Mouse (Mus musculus) urinary bladder, postnatal 36 days (tissue): ENCODE data around the gene Gm3448.
"Not testable (repeated sequence)": the region's sequence is repeated elsewhere in the genome, so short reads cannot be mapped to it uniquely, and the experiment has no call there.

Experiments
- DNase-seq, 2 experiments: peaks; one replicate each; pipeline ENCODE4 v3.0.0; 2022; ENCODE audit warnings: low spot score in 2 of 2, mixed read lengths in 1 of 2

Gene Gm3448

GRCm38 (mm10) chr17:15031414-15031813, 9.9 kb downstream of the Gm3448 start:
- not testable (repeated sequence) for DNase-seq

GRCm38 (mm10) chr17:15025513-15025912, 15.8 kb downstream of the Gm3448 start:
- not testable (repeated sequence) for DNase-seq

DNA sequence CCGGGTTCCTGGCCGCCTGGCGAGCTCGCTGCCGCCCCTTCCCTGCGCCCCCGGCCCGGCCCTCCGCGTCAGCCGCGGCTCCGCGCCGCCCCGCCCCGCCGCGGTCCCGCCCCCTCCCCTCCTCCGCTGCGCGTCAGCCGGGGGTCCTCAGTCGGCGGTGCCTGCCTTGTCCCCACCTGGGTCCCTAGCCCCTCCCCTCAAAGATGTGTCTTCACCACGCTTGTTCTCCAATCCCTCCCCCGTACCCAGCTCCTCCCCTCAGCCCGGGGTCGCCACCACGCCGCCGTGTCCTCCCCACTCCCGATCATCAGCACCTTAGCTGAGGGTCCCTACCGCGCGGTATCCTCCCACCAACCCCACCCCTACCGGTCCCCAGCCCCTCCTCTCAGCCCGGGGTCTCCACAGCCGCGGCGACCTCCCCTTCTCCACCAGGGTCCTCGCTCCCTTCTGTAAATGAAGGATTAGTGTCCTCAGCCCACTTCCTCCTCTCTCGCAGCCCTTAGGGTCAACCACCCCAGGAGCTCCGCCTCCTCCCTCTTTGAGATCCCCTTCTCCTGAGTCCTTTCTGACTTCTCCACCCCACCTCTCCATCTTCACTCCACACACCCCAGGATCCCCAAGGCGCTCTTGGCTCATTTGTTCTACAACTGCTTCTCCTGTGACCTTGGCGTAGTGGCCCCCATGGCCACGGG, 16.7 kb downstream of the Gm3448 start:
- not testable (repeated sequence) for DNase-seq

DNA sequence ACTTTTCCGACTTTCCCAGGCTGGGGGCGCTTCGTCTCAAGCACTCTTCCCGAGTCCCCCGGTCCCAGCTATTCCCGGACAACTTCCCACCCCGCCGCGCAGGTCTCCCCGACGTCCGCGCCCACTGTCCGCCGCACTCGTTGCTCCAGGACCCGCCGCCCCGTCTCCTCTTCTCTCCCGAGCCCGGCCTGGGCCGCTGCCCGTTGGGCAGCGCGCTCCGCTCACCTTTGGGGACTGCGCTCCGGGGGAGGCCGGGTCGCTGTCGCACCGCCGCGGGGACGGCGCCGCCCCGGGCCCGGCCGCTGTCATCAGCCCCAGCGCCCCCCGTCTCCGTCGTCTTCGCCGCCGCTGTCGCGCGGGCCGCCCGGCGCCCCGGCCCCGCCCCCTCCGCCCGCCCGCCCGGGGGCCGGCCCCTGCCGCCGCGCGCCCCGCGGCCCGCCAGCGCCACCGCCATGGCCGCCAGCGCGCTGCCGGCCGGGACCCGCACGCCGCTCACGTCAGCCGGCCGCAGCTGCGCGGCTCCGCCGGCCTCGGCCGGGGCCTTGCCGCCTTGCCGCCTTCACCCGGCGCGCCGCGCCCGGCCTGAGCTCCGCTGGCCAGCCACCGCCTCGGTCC, 17.4 kb downstream of the Gm3448 start:
- not testable (repeated sequence) for DNase-seq

- peak in 1 of 2 experiments; percentile 33 for DNase-seq
Measured at GRCm38 (mm10) chr17:15021503-15022220, 19.7 kb downstream of the Gm3448 start.

GRCm38 (mm10) chr17:15009706-15010413, 31.5 kb downstream of the Gm3448 start, which contains the start of gene Gm3435:
Gene Gm3435, plus strand, starts transcription at chr17:15010176.
- not testable (repeated sequence) for DNase-seq

DNA sequence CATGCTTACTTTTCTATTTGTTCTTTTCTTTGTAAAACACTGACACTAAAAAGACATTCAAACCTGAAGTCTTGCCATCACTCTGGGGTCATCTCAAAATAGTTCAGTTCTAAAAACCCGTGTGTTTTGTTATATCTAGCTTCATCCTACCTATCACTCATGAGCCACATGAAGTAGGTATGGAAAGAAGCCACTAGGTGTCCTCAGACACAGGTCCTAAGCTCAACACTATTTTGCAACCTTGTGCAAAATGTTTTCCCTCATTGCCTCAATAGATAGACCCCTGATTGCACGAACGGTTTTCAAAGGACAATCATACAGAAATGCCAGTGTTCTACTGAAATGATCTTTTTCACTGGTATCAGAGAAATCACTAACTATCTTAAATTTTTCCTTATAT, 32.2 kb downstream of the Gm3448 start:
- DNase-seq, result not testable (repeated sequence)

- not testable (repeated sequence) for DNase-seq
Measured at GRCm38 (mm10) chr17:15000047-15000446, 41.3 kb downstream of the Gm3448 start.

GRCm38 (mm10) chr17:14994140-14994539, 47.2 kb downstream of the Gm3448 start:
- not testable (repeated sequence) for DNase-seq

GRCm38 (mm10) chr17:14993139-14993832, 48.1 kb downstream of the Gm3448 start:
- DNase-seq, result not testable (repeated sequence)

DNA sequence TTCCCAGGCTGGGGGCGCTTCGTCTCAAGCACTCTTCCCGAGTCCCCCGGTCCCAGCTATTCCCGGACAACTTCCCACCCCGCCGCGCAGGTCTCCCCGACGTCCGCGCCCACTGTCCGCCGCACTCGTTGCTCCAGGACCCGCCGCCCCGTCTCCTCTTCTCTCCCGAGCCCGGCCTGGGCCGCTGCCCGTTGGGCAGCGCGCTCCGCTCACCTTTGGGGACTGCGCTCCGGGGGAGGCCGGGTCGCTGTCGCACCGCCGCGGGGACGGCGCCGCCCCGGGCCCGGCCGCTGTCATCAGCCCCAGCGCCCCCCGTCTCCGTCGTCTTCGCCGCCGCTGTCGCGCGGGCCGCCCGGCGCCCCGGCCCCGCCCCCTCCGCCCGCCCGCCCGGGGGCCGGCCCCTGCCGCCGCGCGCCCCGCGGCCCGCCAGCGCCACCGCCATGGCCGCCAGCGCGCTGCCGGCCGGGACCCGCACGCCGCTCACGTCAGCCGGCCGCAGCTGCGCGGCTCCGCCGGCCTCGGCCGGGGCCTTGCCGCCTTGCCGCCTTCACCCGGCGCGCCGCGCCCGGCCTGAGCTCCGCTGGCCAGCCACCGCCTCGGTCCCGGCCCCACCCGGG, 48.7 kb downstream of the Gm3448 start:
- not testable (repeated sequence) for DNase-seq

- not testable (repeated sequence) for DNase-seq
Measured at GRCm38 (mm10) chr17:14990116-14990702, 51.1 kb downstream of the Gm3448 start.

DNA sequence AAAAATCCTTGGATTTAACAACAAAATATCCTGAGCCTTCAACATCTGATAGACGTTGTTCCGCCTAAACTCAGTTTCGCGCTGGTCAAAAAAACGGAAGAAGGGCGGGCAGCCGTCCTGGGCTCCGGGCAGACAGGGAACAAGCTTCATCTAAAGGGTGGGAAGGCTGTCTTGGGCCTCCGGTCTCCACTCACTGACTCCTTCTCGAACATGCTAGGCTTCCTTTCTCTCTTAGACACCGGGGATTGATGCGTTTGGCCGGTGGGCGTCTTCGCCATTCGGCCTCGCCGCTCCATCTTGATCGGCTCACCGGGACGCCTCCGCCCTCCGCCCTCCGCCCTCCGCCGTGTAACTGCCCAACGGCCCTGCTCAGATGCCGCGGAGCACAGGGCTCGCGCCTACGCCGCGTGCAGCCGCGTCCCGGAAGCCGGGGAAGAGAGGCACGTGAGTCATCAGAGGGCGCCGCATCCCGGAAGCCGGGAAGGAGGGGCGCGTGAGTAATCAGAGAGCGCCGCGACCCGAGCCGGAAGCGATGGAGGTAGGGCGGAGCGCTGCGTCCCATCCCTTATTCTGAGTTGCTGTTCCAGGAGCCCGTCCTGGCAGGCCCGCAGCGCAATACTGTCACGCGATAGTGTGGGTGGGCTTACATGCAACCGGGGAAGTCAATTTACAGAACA, 62.8 kb downstream of the Gm3448 start, which contains the start of the genes 9030025P20Rik and Gm3417:
TSS of gene 9030025P20Rik (plus strand) at position 107 of the 677 bp plus-strand sequence.
TSS of gene Gm3417 (minus strand) at position 429 of the 677 bp plus-strand sequence.
- DNase-seq, result not testable (repeated sequence)

DNA sequence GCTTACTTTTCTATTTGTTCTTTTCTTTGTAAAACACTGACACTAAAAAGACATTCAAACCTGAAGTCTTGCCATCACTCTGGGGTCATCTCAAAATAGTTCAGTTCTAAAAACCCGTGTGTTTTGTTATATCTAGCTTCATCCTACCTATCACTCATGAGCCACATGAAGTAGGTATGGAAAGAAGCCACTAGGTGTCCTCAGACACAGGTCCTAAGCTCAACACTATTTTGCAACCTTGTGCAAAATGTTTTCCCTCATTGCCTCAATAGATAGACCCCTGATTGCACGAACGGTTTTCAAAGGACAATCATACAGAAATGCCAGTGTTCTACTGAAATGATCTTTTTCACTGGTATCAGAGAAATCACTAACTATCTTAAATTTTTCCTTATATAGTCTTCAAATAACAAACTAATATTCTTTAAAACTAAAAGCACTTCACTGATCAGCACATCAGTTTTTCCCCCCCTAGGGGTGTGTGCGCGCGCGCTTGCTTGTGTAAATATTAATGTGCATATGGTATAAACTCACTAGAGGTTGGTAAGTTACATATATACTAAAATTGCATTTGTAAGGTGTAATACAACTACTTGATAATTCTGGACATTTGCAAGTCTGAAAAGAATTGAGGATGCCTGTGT, 63.5 kb downstream of the Gm3448 start:
- not testable (repeated sequence) for DNase-seq

DNA sequence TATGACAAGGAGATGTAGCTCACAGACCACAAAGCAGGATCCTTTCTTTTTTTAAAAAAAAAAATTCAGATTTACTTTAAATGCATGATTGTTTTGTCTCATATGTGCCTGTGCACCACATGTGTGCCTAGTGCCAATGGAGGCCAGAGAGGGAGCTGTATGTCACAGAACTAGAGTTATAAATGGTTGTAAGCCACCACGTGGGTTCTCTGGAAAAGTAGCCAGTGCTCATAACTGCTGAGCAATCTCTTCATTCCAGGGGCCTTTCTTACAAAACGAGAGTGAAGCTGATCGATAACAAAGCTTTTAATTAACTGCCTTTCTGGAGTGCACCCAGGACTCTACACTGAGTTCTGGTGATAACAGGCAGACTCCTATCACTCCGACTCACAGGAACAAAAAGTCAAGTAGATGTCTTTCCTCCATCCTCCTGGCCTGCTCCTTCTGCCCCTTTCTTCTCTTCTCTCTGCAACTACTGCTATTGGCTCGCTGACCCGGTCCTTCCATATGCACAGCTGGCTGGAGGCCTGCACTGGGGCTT, 72.9 kb downstream of the Gm3448 start:
- DNase-seq, result not testable (repeated sequence)

DNA sequence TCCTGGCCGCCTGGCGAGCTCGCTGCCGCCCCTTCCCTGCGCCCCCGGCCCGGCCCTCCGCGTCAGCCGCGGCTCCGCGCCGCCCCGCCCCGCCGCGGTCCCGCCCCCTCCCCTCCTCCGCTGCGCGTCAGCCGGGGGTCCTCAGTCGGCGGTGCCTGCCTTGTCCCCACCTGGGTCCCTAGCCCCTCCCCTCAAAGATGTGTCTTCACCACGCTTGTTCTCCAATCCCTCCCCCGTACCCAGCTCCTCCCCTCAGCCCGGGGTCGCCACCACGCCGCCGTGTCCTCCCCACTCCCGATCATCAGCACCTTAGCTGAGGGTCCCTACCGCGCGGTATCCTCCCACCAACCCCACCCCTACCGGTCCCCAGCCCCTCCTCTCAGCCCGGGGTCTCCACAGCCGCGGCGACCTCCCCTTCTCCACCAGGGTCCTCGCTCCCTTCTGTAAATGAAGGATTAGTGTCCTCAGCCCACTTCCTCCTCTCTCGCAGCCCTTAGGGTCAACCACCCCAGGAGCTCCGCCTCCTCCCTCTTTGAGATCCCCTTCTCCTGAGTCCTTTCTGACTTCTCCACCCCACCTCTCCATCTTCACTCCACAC, 79.7 kb downstream of the Gm3448 start:
- not testable (repeated sequence) for DNase-seq

GRCm38 (mm10) chr17:14960951-14961556, 80.3 kb downstream of the Gm3448 start, which contains the start of gene Phf10:
Gene Phf10, minus strand, starts transcription at chr17:14961273.
- DNase-seq, result peak; percentile 24 to 37

DNA sequence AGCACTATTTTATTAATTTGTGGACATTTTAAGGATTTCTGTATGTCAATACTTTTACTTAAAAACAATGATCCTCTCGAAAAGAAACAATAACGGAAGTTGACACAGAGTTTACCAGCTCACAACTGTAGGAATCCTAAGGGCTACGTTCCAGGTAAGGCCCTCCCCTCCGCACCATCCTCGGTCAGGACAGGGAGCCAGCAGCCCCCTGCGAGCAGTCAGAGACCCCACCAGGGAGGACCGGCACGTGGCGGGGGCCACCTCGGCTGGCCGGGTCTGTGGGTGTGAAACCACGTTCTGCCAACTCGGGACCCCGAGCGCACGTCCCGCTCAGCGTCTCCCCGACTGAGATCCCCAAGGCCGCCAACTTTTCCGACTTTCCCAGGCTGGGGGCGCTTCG, 80.8 kb downstream of the Gm3448 start:
- DNase-seq, result no peak
